ENCODE assay signal across 8 mouse cellular contexts in the genomic region with DNA sequence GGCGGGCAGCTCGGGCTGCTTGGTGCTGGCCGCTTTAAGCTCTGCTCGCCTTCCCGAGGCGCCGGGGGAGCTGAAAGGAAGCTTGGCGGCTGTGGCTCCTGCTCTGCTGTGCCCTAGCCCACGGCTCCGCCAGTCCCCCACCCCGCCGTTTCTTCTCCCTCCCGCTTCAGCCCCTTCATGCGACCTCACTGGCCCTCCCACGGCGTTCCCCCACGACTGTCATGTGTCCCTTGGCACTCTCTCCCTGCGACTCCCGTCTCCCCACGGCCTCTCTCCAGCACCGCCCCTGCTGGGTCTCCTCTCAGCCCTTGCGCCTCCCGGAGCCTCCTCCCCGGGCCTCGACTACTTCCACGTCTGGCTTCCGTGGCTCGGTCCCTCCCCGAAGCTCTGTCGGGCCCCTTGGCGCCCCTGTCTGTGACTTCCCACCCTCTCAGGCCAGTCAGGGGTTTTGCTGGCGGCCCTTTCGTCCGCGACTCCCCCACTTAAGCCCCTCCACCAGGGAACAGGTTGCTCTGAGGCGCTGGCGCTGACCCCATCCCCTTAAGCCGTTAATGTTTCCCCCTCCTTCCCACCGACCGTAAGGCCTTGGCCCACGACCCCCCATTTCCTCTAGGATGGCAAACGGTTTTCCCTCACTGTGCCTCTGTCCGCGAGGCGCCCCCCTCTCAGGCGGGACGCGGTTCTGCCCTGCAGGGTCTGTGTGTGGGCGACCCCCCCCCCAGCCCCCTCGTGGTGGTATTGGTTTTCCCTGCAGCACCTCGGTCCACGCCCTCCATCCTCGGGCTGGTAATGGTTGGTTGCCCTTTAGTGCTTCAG. TPM values are rescaled to one million over a fixed set of nuclear protein-coding genes. Genes with fewer than 3 reads are reported as not detected.
DNase-seq lines count a peak whose midpoint lies in the region; ATAC-seq and TF ChIP-seq lines count a peak whose summit lies in the region.

No protein-coding gene starts in this region.

- 21% methylated on average over 39 of the region's 53 CpGs for WGBS in forebrain, postnatal 0 days
- 21% methylated on average over 37 of the region's 53 CpGs for WGBS in intestine, embryonic 14.5 days
- 13% methylated on average over 32 of the region's 53 CpGs for WGBS in lung, postnatal 0 days

- peak overlapping the region; percentile 54 for H3K9ac ChIP-seq in forebrain, postnatal 0 days
- peak overlapping the region; percentile 54 for H3K9ac ChIP-seq in intestine, embryonic 14.5 days (ENCODE audit: low read length)
- H3K9ac ChIP-seq in lung, postnatal 0 days (replicated peaks; ENCODE audit: low read depth) = peak overlapping the region; percentile 39; the same call in 1 of the 2 replicates

- peak; percentile 72 for ATAC-seq in forebrain, postnatal 0 days
- peak; percentile 70 for ATAC-seq in intestine, embryonic 14.5 days (replicated peaks; ENCODE audit: low FRiP score, low TSS enrichment, low read depth)
- ATAC-seq in lung, postnatal 0 days = peak; percentile 81

- no peaks in the 10 kb centered on the region for H3K9me3 ChIP-seq in forebrain, postnatal 0 days (ENCODE audit: low read length)
- no peaks in the 10 kb centered on the region for H3K9me3 ChIP-seq in intestine, embryonic 14.5 days (ENCODE audit: control insufficient read depth, low read length)
- H3K9me3 ChIP-seq in lung, postnatal 0 days (ENCODE audit: low read length) = no peaks in the 10 kb centered on the region

- H3K27ac ChIP-seq in forebrain, postnatal 0 days (ENCODE audit: low read depth, low read length) = peak overlapping the region; percentile 69
- H3K27ac ChIP-seq in intestine, embryonic 14.5 days (ENCODE audit: low read depth) = peak overlapping the region; percentile 64; the same call in 1 of the 2 replicates
- H3K27ac ChIP-seq in lung, postnatal 0 days (ENCODE audit: low read length) = peak overlapping the region; percentile 68

- TF ChIP-seq EP300 in lung, postnatal 0 days (IDR thresholded peaks at IDR 0.05) = no peak

- no peaks in the 10 kb centered on the region for H3K36me3 ChIP-seq in forebrain, postnatal 0 days (ENCODE audit: insufficient read depth)
- no peaks in the 10 kb centered on the region for H3K36me3 ChIP-seq in intestine, embryonic 14.5 days (ENCODE audit: control insufficient read depth, insufficient read depth, low read length)
- H3K36me3 ChIP-seq in lung, postnatal 0 days (ENCODE audit: insufficient read depth, low read length) = no peaks in the 10 kb centered on the region

- DNase-seq in lung, adult 18-20 months = peak; percentile 11 to 16
- DNase-seq in lung, postnatal 14 days = no peak
- DNase-seq in c-Kit-positive CD71-positive TER-119-negative erythroid progenitor cells, embryonic 14.5 days (ENCODE audit: low read depth) = peak; percentile 8
- DNase-seq in forebrain, postnatal 0 days = no peak
- DNase-seq in intestine, embryonic 14.5 days (ENCODE audit: low spot score) = peak; percentile 56
- peak; percentile 55 for DNase-seq in lung, postnatal 0 days (ENCODE audit: low spot score)
- DNase-seq in ovary, postnatal 10 days (ENCODE audit: low spot score) = peak; percentile 2
- DNase-seq in urinary bladder, adult 18-20 months (ENCODE audit: low spot score in 2 of 2) = no peak

- H3K4me3 ChIP-seq in forebrain, postnatal 0 days (ENCODE audit: low read depth, low read length) = peak overlapping the region; percentile 49
- peak overlapping the region; percentile 58 for H3K4me3 ChIP-seq in intestine, embryonic 14.5 days (ENCODE audit: low read depth, low read length)
- peak overlapping the region; percentile 63 for H3K4me3 ChIP-seq in lung, postnatal 0 days (ENCODE audit: low read depth, low read length)

- no peaks in the 10 kb centered on the region for H3K27me3 ChIP-seq in forebrain, postnatal 0 days (ENCODE audit: insufficient read depth, low read length)
- no peaks in the 10 kb centered on the region for H3K27me3 ChIP-seq in intestine, embryonic 14.5 days (replicated peaks; ENCODE audit: control insufficient read depth, insufficient read depth, low read length)
- no peaks in the 10 kb centered on the region for H3K27me3 ChIP-seq in lung, postnatal 0 days (replicated peaks; ENCODE audit: insufficient read depth, low read length)

- peak overlapping the region; percentile 66 for H3K4me2 ChIP-seq in forebrain, postnatal 0 days (ENCODE audit: low read depth)
- peak overlapping the region; percentile 55 for H3K4me2 ChIP-seq in intestine, embryonic 14.5 days (ENCODE audit: low read length)
- peak overlapping the region; percentile 81 for H3K4me2 ChIP-seq in lung, postnatal 0 days (replicated peaks; ENCODE audit: low read depth, low read length)

- peak; percentile 22; the same call in 1 of the 2 replicates for TF ChIP-seq CTCF in forebrain, postnatal 0 days (IDR thresholded peaks at IDR 0.05; ENCODE audit: low read depth)
- no peak for TF ChIP-seq CTCF in lung, postnatal 0 days (IDR thresholded peaks at IDR 0.05)

- H3K4me1 ChIP-seq in forebrain, postnatal 0 days (ENCODE audit: insufficient read depth) = no peaks in the 10 kb centered on the region
- H3K4me1 ChIP-seq in intestine, embryonic 14.5 days (replicated peaks; ENCODE audit: control insufficient read depth, insufficient read depth, low read length) = no peaks in the 10 kb centered on the region; the same call in 1 of the 2 replicates
- no peaks in the 10 kb centered on the region for H3K4me1 ChIP-seq in lung, postnatal 0 days (ENCODE audit: insufficient read depth, low read depth, low read length)

RNA-seq across cellular contexts. Expression of a gene that starts 0.8 kb away (rescaled TPM):
- 13.5 and 22.8 TPM in 2 replicates for total RNA-seq in forebrain, postnatal 0 days (2014; rRNA removed)
- polyA plus RNA-seq in forebrain, postnatal 0 days (2015; fragmentation: Nextera tagmentation; extraction: Ambion mirVana) = 12.6 and 12.9 TPM in 2 replicates
- 19.4 and 20.0 TPM in 2 replicates for polyA plus RNA-seq in intestine, embryonic 14.5 days (2014; fragmentation: Nextera tagmentation; extraction: Ambion mirVana)
- 6.3 and 7.9 TPM in 2 replicates for polyA plus RNA-seq in lung, postnatal 0 days (2015; fragmentation: Nextera tagmentation; extraction: Ambion mirVana)

Comparison
In these comparisons a context has a peak if more than half of its experiments do, and no peak if none do; other contexts are left out.
1. DNase-seq: peak in lung, adult 18-20 months (2 of 2), c-Kit-positive CD71-positive TER-119-negative erythroid progenitor cells, embryonic 14.5 days (single experiment), intestine, embryonic 14.5 days (single experiment), lung, postnatal 0 days (single experiment) and ovary, postnatal 10 days (single experiment); none in lung, postnatal 14 days (single experiment), forebrain, postnatal 0 days (single experiment) and urinary bladder, adult 18-20 months (0 of 2).
2. Peak in every context shown above with its lines, with median percentiles within 50 percentile points of each other: ATAC-seq, H3K27ac ChIP-seq, H3K4me2 ChIP-seq, H3K4me3 ChIP-seq and H3K9ac ChIP-seq.